Mouse (Mus musculus) bone marrow macrophage, adult 2 months (primary cell): ENCODE data around the gene Lmbrd2.

ENCODE experiments used
- CTCF ChIP-seq: IDR thresholded peaks from 2 replicates; pipeline ENCODE4 v1.5.1; 2012; ENCODE audit warnings: low read depth, mild to moderate bottlenecking, low read length, moderate library complexity
- POLR2A ChIP-seq: IDR thresholded peaks from 2 replicates; pipeline ENCODE4 v1.6.1; 2012; ENCODE audit warnings: mild to moderate bottlenecking, low read depth, low read length, borderline replicate concordance

- TF ChIP-seq POLR2A (no peak), CTCF (no peak)
Observed at GRCm38 (mm10) chr15:9111648-9112047, 28.7 kb upstream of the Lmbrd2 start.
